Mouse (Mus musculus) forebrain, embryonic 10.5 days (tissue): ENCODE data around the gene Jazf1. TPM values are rescaled to one million over a fixed set of nuclear protein-coding genes. Genes with fewer than 3 reads are reported as not detected.

ENCODE experiments used
- DNase-seq: peaks from one replicate; pipeline ENCODE4 v3.0.0-alpha.2; 2017; ENCODE audit warnings: low spot score; ENCODE audit errors: extremely low spot score
- H3K27ac ChIP-seq: fragments of 300-500 bp; sonication (generic); 2 replicates; pipeline ENCODE4 v1.5.1; 2016; ENCODE audit warnings: mild to moderate bottlenecking
- H3K27me3 ChIP-seq: fragments of 300-500 bp; sonication (generic); 2 replicates; pipeline ENCODE4 v1.6.1; 2016; ENCODE audit warnings: mild to moderate bottlenecking; ENCODE audit not compliant: poor library complexity, severe bottlenecking
- H3K36me3 ChIP-seq: fragments of 300-500 bp; sonication (generic); replicated peaks from 2 replicates; pipeline ENCODE4 v1.6.1; 2016; ENCODE audit warnings: mild to moderate bottlenecking, moderate library complexity
- H3K4me1 ChIP-seq: fragments of 300-500 bp; sonication (generic); 2 replicates; pipeline ENCODE4 v1.6.1; 2016
- H3K4me3 ChIP-seq: fragments of 300-500 bp; sonication (generic); 2 replicates; pipeline ENCODE4 v1.5.1; 2016; ENCODE audit warnings: mild to moderate bottlenecking, moderate library complexity
- H3K9me3 ChIP-seq: fragments of 300-500 bp; sonication (generic); 2 replicates; pipeline ENCODE4 v1.6.1; 2016; ENCODE audit warnings: mild to moderate bottlenecking, moderate library complexity
- WGBS: fragments of 180-500 bp; shearing (Covaris S2); methylation state at CpG from one replicate; pipeline ENCODE4 v1.1.7; 2016; 5-methylcytosine and 5-hydroxymethylcytosine counted together
- polyA plus RNA-seq: library from polyadenylated mRNA; unstranded; fragments of >200 nt; fragmentation: Nextera tagmentation; extraction: Ambion mirVana; gene quantifications from 2 replicates; pipeline ENCODE4 v1.2.1, GENCODE M21; 2016

Jazf1 gene
- polyA plus RNA-seq = 1.9 and 2.2 TPM in 2 replicates

- peaks cover 77% of the 10 kb centered on the region for H3K27me3 ChIP-seq
- H3K36me3 ChIP-seq = no peaks in the 10 kb centered on the region
- peak within 1 kb of the TSS; percentile 84 for H3K4me3 ChIP-seq
- H3K9me3 ChIP-seq = no peaks in the 10 kb centered on the region
- under 1% methylated on average over 90 of the region's 133 CpGs for WGBS
- H3K4me1 ChIP-seq = peaks cover 17% of the 10 kb centered on the region
- peak within 1 kb of the TSS; percentile 83 for H3K27ac ChIP-seq
- DNase-seq = peak; percentile 47
Observed at GRCm38 (mm10) chr6:53067989-53068874, at the start of gene Jazf1. Jazf1 (minus strand) TSS chr6:53068631.

DNA sequence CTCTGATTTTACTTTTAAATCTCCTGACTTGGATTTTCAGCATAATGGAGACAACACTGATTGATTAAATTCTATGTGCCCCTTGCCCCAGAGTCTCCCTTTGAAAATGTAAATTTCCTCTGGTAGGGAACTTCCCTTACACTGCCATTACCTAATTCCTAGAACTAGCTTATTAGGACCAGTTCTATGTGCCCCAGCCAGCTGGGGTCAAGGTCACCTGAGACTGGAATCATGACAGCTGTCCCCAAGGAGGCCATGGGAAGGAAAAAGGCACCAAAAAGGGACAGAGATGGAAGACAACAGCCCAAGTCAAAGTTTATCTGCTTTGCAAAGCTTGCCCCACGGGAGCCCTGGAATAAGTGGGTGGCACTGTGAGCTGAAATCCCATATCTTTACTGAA is 49.4 kb upstream of the Jazf1 start:
- Histone ChIP-seq H3K9me3 (no peaks in the 10 kb centered on the region), H3K4me1 (peaks cover 10% of the 10 kb centered on the region), H3K4me3 (no peak overlapping the region), H3K27me3 (no peaks in the 10 kb centered on the region), H3K27ac (no peak overlapping the region), H3K36me3 (no peaks in the 10 kb centered on the region)
- WGBS = 76% methylated on average over 1 of the region's 1 CpGs
- DNase-seq = no peak

DNA sequence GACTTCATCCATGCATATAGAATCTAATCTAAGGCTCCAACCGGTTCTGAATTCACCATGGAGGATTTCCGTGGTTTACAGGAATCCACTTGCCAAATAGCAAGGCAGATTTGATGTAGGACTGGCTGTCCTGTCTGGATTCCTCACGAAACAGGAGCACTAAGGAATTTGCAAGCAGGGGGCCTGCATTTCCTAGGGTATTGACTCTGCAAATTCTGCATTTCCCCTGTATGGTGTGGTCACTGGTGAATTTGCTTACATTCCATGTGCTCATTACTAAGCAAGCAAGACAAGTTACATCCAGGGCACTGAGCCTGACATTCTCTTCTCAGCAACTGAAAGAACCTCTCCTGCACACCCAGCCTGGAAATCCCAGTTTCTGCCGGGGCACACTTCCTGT is 18.4 kb upstream of the Jazf1 start:
- Histone ChIP-seq H3K27ac (no peak overlapping the region), H3K36me3 (no peaks in the 10 kb centered on the region), H3K9me3 (no peaks in the 10 kb centered on the region), H3K4me3 (no peak overlapping the region), H3K4me1 (0 out of 2 replicates have a peak, but pooled peaks cover 3% of the 10 kb centered on the region), H3K27me3 (no peaks in the 10 kb centered on the region)
- DNase-seq = no peak
- 62% methylated on average over 4 of the region's 4 CpGs for WGBS

GRCm38 (mm10) chr6:53081241-53081640 is 12.8 kb upstream of the Jazf1 start:
- WGBS = 84% methylated on average over 4 of the region's 4 CpGs
- no peaks in the 10 kb centered on the region for H3K4me1 ChIP-seq

GRCm38 (mm10) chr6:53078671-53079070 is 10.2 kb upstream of the Jazf1 start:
- Histone ChIP-seq H3K9me3 (no peaks in the 10 kb centered on the region), H3K4me3 (no peak overlapping the region), H3K36me3 (no peaks in the 10 kb centered on the region), H3K27me3 (no peaks in the 10 kb centered on the region), H3K27ac (no peak overlapping the region), H3K4me1 (0 out of 2 replicates have a peak, but pooled peaks cover 4% of the 10 kb centered on the region)
- 57% methylated on average over 2 of the region's 2 CpGs for WGBS
- DNase-seq = no peak

More at GRCm38 (mm10) chr6:53081241-53081640, 12.8 kb upstream of the Jazf1 start:
- Histone ChIP-seq H3K9me3 (no peaks in the 10 kb centered on the region), H3K36me3 (no peaks in the 10 kb centered on the region), H3K27me3 (no peaks in the 10 kb centered on the region), H3K4me3 (no peak overlapping the region), H3K27ac (no peak overlapping the region)
- no peak for DNase-seq

DNA sequence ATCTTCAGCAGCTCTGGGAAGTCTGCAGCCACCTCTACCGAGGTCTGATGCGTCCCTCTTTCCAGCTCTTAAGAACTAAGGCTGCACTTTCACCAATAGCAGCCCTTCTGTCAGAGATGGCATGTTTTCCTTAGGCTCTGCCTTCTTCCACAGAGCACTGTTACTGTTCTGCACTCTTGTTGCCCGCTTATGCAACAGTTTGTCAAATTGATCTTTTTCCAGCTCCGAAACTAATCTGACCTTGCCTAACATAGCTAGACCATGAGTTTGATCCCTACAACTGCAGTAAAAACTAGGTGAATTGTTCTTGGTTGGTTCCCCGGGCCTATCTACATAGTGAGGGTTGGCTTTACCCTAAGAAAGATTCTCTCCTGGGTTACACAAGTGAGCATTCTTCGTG is 3.3 kb upstream of the Jazf1 start:
- Histone ChIP-seq H3K9me3 (no peaks in the 10 kb centered on the region), H3K4me1 (peaks cover 21% of the 10 kb centered on the region), H3K27me3 (peaks cover 58% of the 10 kb centered on the region), H3K36me3 (no peaks in the 10 kb centered on the region), H3K27ac (no peak overlapping the region), H3K4me3 (no peak overlapping the region)
- no peak for DNase-seq
- WGBS = 84% methylated on average over 6 of the region's 6 CpGs

DNA sequence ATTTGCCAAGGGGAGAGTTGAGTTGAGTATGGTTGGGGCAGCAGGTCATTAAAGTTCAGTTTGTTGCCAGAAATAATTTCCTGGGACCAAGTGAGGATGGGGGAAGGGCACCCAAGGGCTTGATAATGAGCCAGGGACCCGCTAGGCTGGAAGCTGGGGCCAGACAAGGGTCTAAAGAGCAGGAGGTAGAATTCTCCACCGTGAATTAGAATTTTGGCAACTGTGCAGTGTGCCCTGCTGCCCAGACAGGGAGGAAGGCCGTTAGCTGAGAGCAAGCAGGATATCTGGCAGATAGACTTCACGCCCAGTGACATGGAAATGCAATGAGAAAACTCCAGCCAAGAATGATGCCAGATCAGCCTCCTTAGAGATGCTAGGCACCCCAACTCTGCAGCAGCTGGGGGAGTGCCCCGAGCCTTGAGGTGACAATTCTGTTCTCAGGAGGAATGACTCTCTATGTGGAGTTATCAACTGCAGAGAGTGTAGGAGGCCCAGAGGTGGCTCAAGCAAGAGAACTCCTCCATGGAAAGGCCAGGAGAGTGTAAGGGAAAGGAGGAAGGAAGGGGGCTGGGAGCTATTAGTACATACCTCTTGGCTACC is 1.6 kb upstream of the Jazf1 start:
- Histone ChIP-seq H3K9me3 (no peaks in the 10 kb centered on the region), H3K4me1 (peaks cover 21% of the 10 kb centered on the region), H3K27me3 (peaks cover 74% of the 10 kb centered on the region), H3K4me3 (no peak overlapping the region), H3K36me3 (no peaks in the 10 kb centered on the region), H3K27ac (no peak overlapping the region)
- DNase-seq = no peak
- WGBS = 44% methylated on average over 5 of the region's 5 CpGs

GRCm38 (mm10) chr6:53068875-53069178 is 396 bp upstream of the Jazf1 start:
- 3% methylated on average over 6 of the region's 6 CpGs for WGBS
- peaks cover 77% of the 10 kb centered on the region for H3K27me3 ChIP-seq
- peak overlapping the region; percentile 83 for H3K27ac ChIP-seq
- DNase-seq = no peak
- H3K9me3 ChIP-seq = no peaks in the 10 kb centered on the region
- peaks cover 17% of the 10 kb centered on the region for H3K4me1 ChIP-seq
- no peaks in the 10 kb centered on the region for H3K36me3 ChIP-seq
- peak overlapping the region; percentile 84 for H3K4me3 ChIP-seq

DNA sequence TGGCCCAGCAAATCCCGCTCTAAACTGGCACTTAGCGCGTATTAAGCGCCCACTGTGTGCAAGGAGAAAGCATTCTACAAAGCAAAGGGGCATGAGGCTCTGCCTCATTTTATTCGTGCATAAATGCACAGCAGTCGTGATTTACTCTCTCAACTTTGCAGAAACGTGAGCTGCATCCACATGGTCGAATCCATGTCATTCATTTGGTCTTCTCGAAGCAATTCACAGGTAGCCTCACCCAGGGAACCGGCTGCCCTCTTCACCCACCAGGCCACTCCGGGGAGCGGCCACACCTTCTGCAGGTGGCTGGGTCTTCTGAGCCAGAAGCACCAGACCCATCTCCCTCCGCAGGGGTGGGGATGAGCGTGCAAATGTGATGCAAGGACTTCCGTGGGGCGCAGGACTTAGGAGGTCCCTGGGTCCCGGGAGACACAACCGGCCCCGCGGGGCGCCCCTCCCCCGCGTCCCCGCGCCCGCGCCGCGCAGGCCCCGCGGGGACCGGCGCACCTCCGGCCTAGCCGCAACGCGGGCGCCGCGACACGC is 914 bp downstream of the Jazf1 start:
- H3K36me3 ChIP-seq = no peaks in the 10 kb centered on the region
- H3K9me3 ChIP-seq = no peaks in the 10 kb centered on the region
- 0 out of 2 replicates have a peak overlapping the region, but pooled peaks have one; percentile 63 for H3K27ac ChIP-seq
- peaks cover 72% of the 10 kb centered on the region for H3K27me3 ChIP-seq
- peak overlapping the region; percentile 84 for H3K4me3 ChIP-seq
- H3K4me1 ChIP-seq = peaks cover 17% of the 10 kb centered on the region
- DNase-seq = no peak
- 2% methylated on average over 41 of the region's 41 CpGs for WGBS

DNA sequence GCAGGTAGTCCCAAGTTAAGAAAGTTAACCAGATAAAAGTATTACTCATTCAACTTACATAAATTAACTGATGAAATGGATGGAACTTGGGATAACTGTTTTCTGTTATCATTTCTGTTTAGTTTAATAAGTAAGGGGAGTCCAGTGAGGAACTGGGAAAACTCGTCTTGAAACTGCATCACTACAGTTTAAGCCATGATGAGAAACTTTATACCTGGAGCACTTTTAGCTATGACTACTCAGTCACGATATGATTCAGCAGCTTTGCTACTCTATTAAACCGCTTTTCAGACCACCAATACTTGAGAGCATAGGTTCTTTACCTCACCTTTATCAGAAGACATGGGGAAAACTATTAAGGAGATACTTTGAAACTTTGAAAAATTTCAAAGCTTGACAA is 1.5 kb downstream of the Jazf1 start:
- no peaks in the 10 kb centered on the region for H3K36me3 ChIP-seq
- H3K27ac ChIP-seq = no peak overlapping the region
- peaks cover 17% of the 10 kb centered on the region for H3K4me1 ChIP-seq
- no peak for DNase-seq
- WGBS = 51% methylated on average over 3 of the region's 3 CpGs
- H3K4me3 ChIP-seq = peak overlapping the region; percentile 84; the same call in 1 of the 2 replicates
- no peaks in the 10 kb centered on the region for H3K9me3 ChIP-seq
- H3K27me3 ChIP-seq = peaks cover 67% of the 10 kb centered on the region

DNA sequence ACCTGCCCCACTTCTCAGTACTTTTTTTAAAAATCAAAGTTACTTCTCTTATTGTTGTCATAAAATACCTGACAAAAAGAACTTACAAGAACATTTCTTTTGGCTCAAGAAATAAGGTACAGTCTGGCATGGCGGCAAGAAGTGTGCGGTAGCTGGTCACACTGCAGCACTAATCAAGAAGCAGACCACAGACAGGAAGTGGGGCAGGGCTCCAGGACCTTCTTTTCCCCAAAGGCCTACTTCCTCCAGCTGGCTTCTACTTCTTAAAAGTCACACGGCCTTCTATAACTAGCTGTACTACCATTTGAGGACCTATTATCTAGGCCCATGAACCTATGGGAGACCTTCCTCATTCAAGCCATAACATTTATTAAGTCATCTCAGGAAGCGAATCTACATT is 4.4 kb downstream of the Jazf1 start:
- peaks cover 12% of the 10 kb centered on the region for H3K4me1 ChIP-seq
- H3K27me3 ChIP-seq = peaks cover 38% of the 10 kb centered on the region
- H3K9me3 ChIP-seq = no peaks in the 10 kb centered on the region
- no peak overlapping the region for H3K27ac ChIP-seq
- WGBS = 89% methylated on average over 4 of the region's 4 CpGs
- no peaks in the 10 kb centered on the region for H3K36me3 ChIP-seq
- no peak for DNase-seq
- H3K4me3 ChIP-seq = no peak overlapping the region

DNA sequence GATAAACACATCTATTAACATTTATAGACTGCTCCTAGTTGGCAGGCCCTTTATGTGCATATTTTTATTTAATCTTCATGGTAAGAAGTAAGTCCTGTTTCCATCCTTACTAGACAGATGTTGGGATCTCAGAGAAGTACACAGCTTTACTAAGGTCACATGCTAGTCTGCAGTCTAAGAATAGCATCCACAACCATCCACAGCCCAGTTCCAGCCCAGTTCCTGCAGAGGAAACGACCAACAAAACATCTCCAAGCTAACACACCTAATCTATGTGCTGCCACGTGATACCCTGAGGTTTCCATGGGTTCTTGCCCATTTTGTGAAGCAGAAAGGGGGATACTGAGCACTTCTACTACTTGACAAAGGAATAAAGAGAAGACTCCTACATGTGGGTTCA is 13.5 kb downstream of the Jazf1 start:
- Histone ChIP-seq H3K36me3 (no peaks in the 10 kb centered on the region), H3K4me1 (no peaks in the 10 kb centered on the region), H3K4me3 (no peak overlapping the region), H3K27ac (no peak overlapping the region), H3K9me3 (no peaks in the 10 kb centered on the region), H3K27me3 (no peaks in the 10 kb centered on the region)
- 70% methylated on average over 2 of the region's 2 CpGs for WGBS
- no peak for DNase-seq

DNA sequence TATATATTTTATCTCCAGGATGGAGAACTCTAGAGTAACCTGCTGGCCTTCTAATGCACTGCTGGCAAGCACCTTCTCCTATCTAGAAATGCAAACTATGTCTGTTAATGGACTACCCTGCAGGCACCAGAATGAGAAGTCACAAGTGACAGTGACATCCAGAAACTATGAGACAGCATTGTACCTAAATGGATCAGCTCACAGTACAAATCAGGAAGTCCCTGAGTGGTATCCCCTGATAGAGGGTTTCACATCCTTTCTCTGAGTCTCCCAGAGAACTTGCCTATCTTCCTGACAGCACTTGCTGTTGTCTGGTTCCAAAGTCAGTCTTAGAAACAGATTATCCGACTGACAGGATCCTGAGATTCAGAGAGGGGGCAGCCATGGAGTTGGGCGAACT is 22.9 kb downstream of the Jazf1 start:
- no peaks in the 10 kb centered on the region for H3K27me3 ChIP-seq
- no peaks in the 10 kb centered on the region for H3K9me3 ChIP-seq
- no peak overlapping the region for H3K27ac ChIP-seq
- H3K4me3 ChIP-seq = no peak overlapping the region
- peaks cover 8% of the 10 kb centered on the region for H3K4me1 ChIP-seq
- H3K36me3 ChIP-seq = no peaks in the 10 kb centered on the region
- DNase-seq = no peak
- WGBS = 93% methylated on average over 2 of the region's 2 CpGs
